Mouse (Mus musculus): ENCODE measurements around the gene Epo. TPM values are rescaled to one million over a fixed set of nuclear protein-coding genes. Genes with fewer than 3 reads are reported as not detected.

Gene Epo
- polyA plus RNA-seq, 2 experiments from 2014 or later: not detected

- ATAC-seq: no peak
Observed at GRCm38 (mm10) chr5:137518436-137518835, 14.6 kb downstream of the Epo start, which contains the start of gene Gigyf1. Gigyf1 (plus strand) TSS chr5:137518548.

GRCm38 (mm10) chr5:137514811-137515210, 18.2 kb downstream of the Epo start:
- no peak for ATAC-seq

GRCm38 (mm10) chr5:137513951-137514721, 18.9 kb downstream of the Epo start:
- no peak for ATAC-seq

- ATAC-seq: no peak
Observed at GRCm38 (mm10) chr5:137512847-137513794, 19.9 kb downstream of the Epo start.

GRCm38 (mm10) chr5:137511706-137512105, 21.3 kb downstream of the Epo start:
- no peak for ATAC-seq

GRCm38 (mm10) chr5:137510573-137511390, 22.3 kb downstream of the Epo start:
- ATAC-seq: peak; percentile 30

- ATAC-seq: peak; percentile 75
Observed at GRCm38 (mm10) chr5:137510014-137510501, 23.0 kb downstream of the Epo start.

GRCm38 (mm10) chr5:137504041-137504440, 29.0 kb downstream of the Epo start:
- ATAC-seq: no peak

- peak; percentile 57 for ATAC-seq
Observed at GRCm38 (mm10) chr5:137502667-137503110, 30.4 kb downstream of the Epo start.

GRCm38 (mm10) chr5:137501709-137502666, 31.1 kb downstream of the Epo start, which contains the start of gene Pop7:
Pop7 (minus strand) TSS chr5:137502518.
- peak; percentile 97 for ATAC-seq

GRCm38 (mm10) chr5:137500186-137500585, 32.9 kb downstream of the Epo start:
- ATAC-seq: no peak

- no peak for ATAC-seq
Observed at GRCm38 (mm10) chr5:137493831-137494230, 39.2 kb downstream of the Epo start.

GRCm38 (mm10) chr5:137491559-137491958, 41.5 kb downstream of the Epo start:
- no peak for ATAC-seq

- ATAC-seq: no peak
Observed at GRCm38 (mm10) chr5:137487616-137488015, 45.4 kb downstream of the Epo start.

- ATAC-seq: no peak
Observed at GRCm38 (mm10) chr5:137485851-137486155, 47.2 kb downstream of the Epo start.

GRCm38 (mm10) chr5:137485071-137485850, 47.8 kb downstream of the Epo start:
- no peak for ATAC-seq

GRCm38 (mm10) chr5:137481897-137482296, 51.1 kb downstream of the Epo start:
- ATAC-seq: no peak

GRCm38 (mm10) chr5:137481138-137481537, 51.9 kb downstream of the Epo start:
- ATAC-seq: no peak

GRCm38 (mm10) chr5:137476964-137477363, 56.1 kb downstream of the Epo start, which contains the start of gene Zan:
Zan (minus strand) TSS chr5:137477064.
- ATAC-seq: no peak

GRCm38 (mm10) chr5:137474351-137474750, 58.7 kb downstream of the Epo start:
- ATAC-seq: no peak
